Mouse (Mus musculus): ENCODE data around the gene Aqp3. TPM values are rescaled to one million over a fixed set of nuclear protein-coding genes. Genes with fewer than 3 reads are reported as not detected.
"Not testable (repeated sequence)": the region's sequence is repeated elsewhere in the genome, so short reads cannot be mapped to it uniquely, and the experiment has no call there.

Gene Aqp3
- polyA plus RNA-seq, 2 experiments from 2014 or later = 22.7 to 27.5 TPM

DNA sequence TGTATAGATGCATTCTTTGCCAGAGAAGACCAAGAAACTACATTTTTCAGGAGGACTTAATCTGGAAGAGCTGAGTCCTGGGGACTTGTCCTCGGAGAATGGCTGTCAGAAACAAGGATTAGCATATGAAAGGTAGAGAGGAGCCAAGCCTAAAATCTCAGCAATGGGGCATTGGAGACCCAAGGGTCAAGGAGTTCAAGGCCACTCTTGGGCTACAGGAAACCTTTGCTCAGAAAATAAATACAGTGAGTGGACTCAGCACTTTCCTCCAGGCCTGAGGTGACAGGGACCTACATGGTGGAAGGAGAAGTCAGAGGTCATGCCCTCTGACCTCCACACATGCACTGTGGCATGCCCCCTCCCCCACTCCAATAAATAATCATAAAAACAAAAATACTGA lies 3.0 kb upstream of the Aqp3 start:
- no peak for ATAC-seq

DNA sequence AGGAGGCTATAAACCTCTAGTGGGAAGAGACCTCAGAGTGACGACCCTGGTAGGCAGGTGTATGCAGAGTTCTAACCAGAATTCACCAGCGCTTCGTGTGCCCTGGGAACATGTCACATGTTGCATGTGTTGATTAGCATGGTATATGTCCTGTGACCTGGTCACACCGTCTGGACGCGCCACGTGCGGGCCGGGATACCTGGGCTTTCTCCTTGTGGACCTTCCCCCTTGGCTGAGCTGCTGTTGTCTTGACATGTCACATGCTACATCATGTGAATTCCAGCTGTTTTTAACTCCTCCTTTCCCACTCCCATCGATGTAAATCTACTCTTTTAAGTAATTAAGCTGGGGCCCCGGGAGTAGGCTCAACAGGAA lies 581 bp upstream of the Aqp3 start:
- no peak for ATAC-seq

DNA sequence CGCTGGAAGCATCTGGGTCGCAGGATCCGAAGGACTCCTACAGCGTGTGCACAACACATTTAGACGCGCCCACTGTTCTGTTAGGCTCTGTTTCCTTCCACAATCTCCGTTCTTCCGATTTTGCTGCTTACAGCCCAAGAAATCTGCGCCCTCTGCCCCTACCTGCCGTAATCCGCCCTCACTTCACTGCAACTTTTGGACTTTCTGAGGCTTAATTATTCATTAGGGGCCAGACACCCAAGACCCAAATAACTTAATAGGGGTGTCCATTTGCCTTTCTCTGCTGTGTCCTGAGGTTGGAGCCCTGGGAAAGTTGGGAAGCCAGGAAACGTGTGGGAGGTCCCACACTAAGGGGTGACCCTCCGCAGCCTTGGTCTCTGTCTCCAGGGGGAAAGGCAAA lies 602 bp downstream of the Aqp3 start:
- no peak for ATAC-seq

DNA sequence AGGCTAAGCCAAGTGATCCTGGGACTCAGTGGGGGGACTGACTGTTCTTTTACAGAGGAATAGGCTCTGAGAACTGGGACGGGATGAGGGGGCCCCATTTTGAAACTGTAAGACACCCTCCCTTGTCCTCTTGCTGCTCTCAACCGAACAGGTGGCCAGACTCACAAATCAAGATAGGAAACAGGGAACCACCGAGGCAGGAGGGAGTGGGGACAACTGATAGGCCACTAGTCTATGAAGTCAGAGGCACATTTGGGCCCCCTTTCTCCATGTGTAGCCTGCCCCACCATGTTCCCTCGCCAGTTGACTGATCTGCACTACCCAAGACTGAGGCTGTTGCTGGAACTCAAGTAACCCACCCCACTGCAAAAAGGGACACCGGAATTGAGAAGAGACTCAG lies 1.2 kb downstream of the Aqp3 start:
- ATAC-seq = no peak

DNA sequence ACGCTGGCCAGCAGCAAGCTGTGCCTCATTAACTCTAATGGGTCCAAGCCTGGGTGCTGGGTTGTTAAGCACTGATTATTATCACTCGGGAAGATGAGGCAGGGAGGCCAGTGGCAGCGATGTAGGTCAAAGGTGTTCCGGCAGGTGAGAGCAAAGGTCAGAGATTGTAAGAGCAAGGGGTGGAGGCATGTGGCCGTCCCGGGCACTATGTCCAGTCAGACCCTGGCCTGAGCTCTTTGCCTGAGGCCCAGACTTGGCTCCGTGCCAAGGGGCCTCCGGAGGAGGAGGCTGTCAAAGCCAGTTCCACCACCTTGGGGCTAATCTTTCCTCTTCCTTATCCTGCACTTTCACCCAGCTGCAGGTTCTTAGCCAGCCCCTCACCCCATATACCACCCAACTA lies 1.8 kb downstream of the Aqp3 start:
- ATAC-seq = no peak

DNA sequence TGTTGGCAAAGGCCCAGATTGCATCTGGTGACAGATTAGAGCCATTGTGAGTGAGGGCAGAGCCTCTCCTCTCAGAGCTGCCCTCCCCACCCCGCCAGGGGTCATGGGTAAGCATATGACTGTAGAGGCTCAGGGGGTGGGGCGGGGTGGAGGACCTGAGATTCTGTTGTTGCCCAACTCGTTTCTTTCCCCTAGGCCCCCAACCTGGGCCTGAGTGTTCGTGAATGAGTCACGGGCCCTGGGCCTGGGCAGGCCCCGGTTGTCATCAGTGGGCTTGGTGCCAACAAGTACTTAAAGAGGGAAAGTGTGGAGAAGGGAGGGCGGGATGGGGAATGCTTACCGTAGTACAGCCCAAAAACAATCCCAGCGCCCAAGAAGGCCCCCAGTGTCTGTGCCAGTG lies 3.6 kb downstream of the Aqp3 start:
- no peak for ATAC-seq

DNA sequence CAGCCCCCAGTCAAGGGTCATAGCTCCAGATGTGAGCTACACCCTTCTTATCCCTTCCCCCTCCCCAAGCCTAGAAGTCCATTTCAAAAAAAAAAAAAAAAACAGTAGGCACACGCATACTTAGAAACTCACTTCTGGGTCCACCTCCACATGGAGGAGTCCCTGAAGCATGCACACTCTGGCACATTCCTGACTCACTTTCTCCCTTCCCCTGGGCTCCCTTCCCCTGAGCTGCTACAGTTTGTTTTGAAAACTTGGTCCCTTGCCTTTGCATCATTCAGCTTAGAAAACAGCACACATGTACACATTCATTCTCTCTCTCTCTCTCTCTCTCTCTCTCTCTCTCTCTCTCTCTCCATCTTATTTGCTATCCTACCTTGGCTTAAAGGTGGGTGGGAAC lies 5.0 kb downstream of the Aqp3 start:
- no peak for ATAC-seq

DNA sequence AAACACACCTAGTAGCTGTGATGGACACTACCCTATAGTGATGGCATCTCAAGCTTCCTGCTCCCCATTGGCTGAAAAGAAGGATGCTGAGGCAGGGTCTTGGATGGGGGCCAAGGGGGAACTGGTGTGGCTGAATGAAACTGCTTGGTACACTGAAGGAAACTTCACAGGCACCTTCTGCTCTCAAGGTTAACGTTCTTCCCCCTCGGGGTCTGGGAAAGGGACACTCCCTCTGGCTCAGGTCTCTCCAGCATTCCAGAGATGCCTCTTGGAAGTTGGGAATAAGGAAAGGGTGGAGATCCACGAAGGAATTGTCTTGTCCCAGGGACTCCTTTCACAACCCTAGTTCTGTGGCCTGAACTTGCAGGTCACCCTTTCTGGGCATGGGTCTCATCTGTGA lies 6.6 kb downstream of the Aqp3 start:
- no peak for ATAC-seq

DNA sequence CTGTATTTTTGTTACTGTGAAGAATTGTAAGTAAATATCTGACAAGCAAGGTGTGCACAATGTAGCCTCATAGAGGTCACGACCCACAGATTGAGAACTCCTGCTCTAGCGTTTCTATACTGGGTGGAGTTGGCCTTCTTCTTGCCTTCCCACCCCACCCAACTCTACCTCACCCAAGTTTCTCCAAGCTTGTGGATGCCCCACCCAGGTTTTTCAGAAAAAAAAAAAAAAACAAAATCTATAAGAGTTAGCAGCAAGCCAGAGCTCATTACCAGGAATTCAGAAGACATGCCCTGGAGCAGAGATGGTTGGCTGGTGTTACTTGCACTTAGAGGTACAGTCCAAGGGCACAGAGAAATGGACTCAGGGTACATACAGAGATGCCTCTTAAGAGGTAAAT lies 8.3 kb downstream of the Aqp3 start:
- ATAC-seq = no peak

DNA sequence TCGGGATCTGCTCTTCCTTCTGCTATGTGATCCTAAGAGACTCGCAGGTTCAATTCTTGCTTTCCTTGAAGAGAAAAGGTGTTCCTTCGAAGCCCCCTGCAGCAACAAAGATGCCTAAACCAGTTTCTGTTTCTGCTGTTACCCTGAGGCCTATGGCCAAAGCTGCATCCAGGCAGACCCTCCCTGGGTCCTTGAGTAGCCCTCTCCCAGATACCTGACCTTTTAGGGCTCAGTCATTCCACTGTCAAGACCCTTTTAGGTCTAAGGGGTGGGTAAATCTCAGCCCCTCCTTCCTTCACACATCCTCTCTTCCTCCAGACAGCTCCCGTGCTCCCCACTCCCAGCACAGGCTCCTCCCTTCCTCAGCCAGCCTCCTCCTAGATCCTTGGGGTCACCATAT lies 8.8 kb downstream of the Aqp3 start:
- no peak for ATAC-seq

DNA sequence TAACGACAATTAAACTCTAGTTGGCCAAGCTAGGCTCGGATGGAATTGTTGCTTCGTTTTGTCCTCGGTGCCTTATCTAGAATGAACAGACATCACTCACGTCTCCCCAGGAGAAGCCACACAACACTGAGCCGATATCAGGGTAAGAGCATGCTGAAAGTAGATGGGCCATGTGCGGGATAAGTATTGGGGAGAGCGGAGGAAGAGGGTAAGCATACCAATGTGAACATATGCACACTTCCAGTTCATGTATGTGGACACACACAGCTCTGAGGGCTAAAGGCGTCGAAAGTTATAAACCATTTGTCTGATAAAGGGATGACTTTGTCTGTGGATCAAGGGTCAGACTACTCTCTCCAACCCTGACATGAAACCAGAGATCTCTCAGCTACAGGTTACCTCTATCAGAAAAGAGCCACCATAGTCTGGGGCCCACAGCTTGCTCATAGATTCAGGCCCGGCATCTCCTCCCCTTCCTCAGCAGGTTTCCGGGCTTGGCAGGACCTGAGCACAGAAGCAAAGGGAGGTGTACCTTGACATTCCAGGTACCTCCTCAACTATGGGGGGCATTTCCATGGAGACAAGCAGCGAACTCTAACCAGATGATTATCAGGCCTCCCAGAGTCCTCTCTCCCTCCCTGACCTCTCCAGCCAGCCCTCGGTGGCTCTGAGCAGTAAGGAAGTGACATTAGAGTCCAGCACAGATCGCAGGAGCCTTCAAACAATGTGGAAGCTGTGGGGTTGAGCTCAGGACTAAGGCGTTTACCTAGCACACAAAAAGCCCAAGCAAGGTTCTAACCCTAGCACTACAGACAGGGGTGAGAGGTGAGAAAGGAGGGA lies 10.3 kb downstream of the Aqp3 start:
- no peak for ATAC-seq

DNA sequence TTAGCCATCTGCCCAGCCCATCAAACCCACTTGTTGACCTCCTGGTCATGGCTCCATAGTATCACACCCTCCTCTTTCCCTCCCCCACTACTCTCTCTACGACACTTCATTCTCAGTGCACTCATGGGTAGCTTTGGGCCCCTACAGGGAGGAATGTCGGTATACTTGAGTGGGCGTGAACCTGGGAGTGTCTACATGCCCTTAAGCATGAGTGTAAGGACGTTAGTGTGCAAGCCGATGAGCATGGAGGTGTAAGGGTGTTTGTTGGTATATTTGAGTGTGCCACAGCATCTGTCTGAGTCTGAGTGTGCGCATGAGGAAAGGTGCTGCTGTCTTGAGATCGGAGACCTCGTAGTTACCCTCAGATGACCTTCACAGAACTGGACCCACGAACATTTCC lies 11.0 kb downstream of the Aqp3 start:
- ATAC-seq = no peak

DNA sequence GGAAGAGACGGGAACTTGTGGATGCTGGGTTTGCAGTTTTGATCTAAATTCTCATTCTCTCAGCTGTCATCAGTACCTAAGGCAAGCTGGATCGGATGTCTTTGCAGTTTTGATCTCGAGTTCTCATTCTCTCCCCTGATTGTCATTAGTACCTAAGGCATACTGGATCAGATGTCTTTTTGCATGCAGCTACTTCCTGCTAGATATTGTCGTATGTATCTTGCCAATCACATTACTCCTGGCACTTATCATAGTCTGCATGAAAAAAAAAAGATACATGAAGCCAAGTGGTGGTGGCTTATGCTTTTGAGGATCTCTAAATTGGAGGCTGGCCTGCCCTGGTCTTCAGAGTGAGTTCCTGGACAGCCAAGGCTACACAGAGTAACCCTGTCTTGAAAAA lies 13.2 kb downstream of the Aqp3 start:
- ATAC-seq = no peak

DNA sequence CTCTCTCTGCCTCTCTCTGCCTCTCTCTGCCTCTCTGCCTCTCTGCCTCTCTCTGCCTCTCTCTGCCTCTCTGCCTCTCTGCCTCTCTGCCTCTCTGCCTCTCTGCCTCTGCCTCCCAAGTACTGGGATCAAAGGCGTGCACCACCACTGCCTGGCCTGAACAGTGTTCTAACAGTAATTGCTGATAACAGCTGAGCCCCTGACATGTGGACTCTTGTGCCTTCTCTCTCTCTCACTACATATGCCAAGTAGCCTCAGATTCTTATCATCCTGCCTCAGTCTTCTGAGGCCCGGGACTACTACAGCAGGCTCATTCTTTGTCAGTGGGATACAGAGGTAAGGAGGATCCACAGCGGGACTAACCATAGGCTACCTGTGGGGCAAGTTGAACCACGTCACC lies 15.2 kb downstream of the Aqp3 start:
- ATAC-seq = not testable (repeated sequence)

DNA sequence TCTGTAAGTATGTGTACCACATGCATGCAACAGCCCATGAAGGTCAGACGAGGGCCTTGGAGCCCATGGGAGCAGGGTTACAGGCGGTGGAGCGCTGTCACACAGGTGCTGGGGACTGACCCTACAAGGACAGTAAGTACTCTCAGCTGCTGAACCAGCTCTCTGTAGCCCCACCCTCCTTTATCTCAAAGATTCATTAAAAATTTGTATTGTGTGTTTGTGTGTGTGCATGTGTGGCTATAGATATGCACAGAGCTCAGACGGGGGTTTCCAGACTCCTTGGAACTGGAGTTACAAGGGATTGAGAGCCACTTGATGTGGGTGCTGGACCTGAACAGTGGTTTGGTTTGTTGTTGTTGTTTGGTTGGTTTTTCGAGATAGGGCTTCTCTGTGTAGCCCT lies 16.2 kb downstream of the Aqp3 start:
- ATAC-seq = no peak

DNA sequence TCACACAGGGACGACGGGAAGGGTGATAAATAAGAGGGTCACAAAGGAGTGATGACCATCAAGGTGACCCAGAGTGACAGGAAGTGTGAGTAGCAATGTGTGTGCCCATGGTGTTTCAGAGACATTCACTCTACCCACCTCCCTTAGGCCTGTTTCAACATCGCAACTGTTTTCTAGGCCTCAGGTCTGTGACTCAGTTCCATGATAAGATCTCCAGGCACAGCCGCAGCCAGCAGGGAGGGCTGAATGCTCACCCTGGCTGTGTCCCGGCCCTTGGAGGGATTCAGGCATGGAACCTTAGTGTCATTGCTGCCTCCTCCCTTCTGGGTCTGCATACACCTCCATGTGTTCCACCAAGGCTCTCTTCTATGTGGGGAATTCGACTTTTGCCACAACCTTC lies 19.3 kb downstream of the Aqp3 start:
- no peak for ATAC-seq

DNA sequence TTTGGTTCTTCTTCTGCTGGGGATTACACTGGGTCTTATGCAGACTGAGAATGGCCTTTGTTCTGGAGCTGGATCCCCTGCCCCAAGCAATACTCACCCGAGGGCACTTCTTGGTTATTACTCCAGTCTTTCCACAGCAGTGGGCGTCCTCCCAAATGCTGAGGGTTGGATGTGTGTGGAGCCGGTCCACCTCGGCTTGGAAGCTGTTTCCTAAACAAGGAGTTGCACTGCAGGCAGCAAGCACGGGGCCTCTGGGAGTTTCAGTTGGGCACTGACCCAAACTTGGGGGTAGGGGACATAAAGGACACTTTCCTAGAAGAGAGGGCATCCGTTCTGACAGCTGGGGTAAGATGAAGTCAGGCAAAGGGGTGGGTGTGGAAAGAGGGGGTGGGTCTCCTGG lies 23.5 kb downstream of the Aqp3 start:
- no peak for ATAC-seq

DNA sequence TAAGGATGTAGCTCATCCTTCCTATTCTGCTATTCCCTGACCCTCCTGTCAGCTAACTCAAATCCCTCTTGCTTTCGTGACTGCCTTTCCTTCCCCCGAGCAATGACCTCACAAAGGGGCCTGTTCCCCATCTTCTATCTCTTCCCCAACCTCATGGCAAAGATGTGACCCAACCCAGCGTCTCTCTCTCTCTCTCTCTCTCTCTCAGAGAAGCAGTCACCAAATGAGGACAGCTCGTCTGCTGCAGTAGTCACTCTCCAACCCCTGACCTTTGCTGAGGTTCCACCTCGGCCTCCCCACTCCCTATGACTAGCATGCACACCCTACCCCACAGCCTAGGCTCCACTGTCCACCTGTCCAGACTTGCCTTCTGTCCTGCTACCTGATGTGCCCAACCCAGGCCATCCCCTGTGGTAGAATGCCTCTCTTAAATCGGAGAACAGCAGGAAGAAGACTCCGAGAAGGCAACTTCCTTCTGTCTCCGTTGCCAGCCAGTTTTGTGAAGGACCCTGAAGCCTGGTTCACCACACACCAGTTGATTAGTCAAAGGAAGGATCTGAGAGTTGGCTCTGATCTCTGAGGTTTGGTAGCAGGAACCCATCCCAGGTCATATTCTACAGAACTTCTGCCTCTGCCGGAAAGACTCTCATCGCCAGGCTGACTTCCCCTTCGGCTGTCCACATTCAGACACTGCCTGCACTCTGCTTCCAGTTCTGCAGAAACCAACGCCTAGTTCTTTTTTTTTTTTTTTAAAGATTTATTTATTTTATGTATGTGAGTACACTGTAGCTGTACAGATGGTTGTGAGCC lies 24.8 kb downstream of the Aqp3 start:
- no peak for ATAC-seq

DNA sequence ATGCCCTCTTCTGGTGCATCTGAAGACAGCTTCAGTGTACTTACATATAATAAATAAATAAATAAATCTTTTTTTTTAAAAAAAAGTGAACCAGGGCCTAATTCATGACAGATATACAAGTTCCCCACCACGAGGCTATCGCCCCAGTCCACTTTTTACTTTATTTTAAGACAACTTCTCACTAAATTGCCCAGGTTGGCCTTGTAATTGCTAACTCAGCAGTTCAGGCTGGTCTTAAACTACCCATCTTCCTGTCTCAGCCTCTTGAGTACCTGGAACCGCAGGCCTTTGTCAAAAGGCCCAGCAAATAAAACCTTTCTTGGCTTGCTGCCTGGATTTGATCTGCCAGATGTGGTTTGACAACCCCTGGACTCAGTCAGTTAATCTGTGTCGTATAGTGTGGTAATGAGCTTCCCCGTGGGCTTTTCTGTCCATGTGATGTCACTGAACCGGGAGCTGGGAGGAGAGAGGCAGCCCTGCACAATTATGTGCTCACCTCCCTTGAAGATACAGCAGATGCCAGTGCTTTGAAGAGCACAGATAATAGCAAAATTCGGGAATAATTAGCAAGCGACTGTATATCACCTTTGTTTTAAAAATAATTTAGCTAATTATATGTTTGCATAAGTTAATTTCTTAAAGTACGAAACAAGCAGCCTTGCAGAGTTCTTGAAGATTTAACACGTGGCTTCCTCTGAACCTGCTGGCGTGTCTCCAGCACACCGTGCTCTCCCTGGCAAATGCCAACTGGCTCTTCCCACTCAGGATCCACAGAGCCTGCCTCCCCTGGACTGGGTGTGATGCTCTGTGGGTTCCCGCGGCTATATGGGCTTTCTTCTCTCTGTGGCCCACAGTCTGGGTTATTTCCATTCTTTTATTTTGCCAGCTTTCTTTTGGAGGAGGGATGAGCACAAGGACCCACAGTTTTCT lies 26.2 kb downstream of the Aqp3 start:
- ATAC-seq = no peak

DNA sequence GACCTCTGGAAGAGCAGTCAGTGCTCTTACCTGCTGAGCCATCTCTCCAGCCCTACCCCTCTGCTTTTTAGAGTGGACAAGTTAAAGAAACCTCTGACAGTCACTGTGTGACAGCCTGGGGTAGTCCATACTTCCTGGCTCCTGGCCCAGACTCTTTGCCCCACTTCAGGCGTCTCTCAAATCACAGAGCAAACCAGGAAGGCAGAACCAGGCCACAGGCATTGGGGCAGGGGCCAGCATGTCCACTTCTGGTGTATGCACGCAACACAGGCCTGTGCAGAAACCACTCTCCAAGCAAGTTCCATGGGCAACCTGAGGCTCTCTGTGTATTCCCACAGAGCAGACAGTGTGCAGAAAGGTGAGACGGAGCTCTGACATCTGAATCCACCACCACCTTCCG lies 32.8 kb downstream of the Aqp3 start:
- no peak for ATAC-seq

DNA sequence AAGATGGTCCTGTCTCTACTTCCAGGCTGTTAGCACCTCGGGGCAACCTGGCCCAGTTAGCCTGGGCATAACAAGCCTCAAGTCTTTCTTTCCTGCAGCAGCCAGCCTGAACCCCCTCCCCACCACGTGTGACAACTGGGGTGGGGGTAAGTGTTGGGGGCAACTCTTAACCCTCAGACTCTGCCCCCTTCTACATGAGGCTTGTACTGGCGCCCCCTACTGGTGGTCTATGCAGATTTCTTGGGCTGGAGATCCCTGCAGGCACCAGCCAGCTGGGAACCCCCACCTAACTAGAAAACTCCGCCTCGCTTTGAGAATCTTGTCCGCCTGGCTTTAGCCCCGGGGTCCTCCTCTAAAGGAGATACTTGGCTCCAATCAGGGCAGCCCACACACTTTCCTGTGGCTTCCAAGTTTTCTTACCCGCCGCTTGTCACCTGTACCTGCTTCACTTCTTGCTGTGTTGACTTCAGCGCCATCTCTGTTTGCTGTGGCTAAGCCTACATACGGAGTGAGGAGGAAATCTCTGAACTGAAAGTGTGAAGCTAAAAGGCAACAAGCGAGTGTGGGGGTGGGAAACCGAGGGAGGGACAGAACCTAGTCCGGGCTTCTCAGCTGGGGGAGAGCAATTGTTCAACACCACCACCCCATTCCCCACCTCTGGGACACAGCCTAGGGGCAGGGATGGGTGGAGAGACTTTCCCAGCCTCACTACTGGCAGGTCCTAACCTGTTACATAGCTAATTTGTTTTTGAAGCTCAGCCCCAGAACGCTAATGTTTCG lies 33.9 kb downstream of the Aqp3 start:
- no peak for ATAC-seq

DNA sequence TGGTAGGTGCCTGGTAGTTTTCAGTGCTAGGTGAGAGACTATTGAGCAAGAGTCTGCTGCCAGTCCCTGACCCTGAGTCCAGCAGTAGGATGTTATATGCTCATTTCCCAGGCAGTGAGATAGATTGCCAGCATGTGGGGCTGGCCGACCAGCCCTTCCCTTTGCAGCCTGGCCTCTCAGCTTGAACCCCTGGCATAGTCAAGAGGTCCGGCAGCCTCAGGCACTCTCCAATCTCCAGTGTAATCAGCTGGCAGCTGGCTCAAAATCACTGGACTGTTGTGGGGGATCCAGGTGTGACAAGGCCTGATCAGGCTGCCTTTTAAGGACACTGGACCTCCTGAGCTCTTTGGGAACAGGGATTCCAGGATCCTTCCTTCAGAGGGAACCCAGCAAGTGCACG lies 34.6 kb downstream of the Aqp3 start:
- ATAC-seq = no peak

All from activated CD4-positive, CD25-positive, alpha-beta regulatory T cell, adult 4 months (primary cell).